ENCODE assay signal across 10 mouse cellular contexts in genomic region chr6:148467170-148467921, GRCm38 (mm10). TPM values are rescaled to one million over a fixed set of nuclear protein-coding genes. Genes with fewer than 3 reads are reported as not detected.
A peak's percentile ranks its signal among the peaks of the same experiment; 100 is the strongest.
DNase-seq lines count a peak whose midpoint lies in the region; ATAC-seq and TF ChIP-seq lines count a peak whose summit lies in the region.
"Had no signal": no experiment of that assay in that cellular context is flagged by ENCODE, and none has a peak within 500 bp of the region (broad histone marks: within the 10 kb centered on the region; RNA-seq: fewer than 3 reads in every experiment).

No protein-coding gene starts in this region.

- WGBS in midbrain, embryonic 13.5 days = 57% methylated on average over 3 of the region's 3 CpGs
- whole genome bisulfite sequencing in midbrain, embryonic 16.5 days = 38% methylated on average over 2 of the region's 3 CpGs
- WGBS in forebrain, embryonic 12.5 days = 46% methylated on average over 3 of the region's 3 CpGs

- H3K4me2 ChIP-seq in midbrain, embryonic 13.5 days (replicated peaks) = no peak overlapping the region
- H3K4me2 ChIP-seq in midbrain, embryonic 16.5 days (ENCODE audit: low read length) = no peak overlapping the region
- no peak overlapping the region for H3K4me2 ChIP-seq in forebrain, embryonic 12.5 days

- no peaks in the 10 kb centered on the region for H3K27me3 ChIP-seq in midbrain, embryonic 13.5 days
- no peaks in the 10 kb centered on the region for H3K27me3 ChIP-seq in midbrain, embryonic 16.5 days (ENCODE audit: control insufficient read depth, insufficient read depth, low read depth, low read length)
- no peaks in the 10 kb centered on the region for H3K27me3 ChIP-seq in forebrain, embryonic 12.5 days

- no peak overlapping the region for H3K9ac ChIP-seq in midbrain, embryonic 13.5 days (replicated peaks)
- no peak overlapping the region for H3K9ac ChIP-seq in midbrain, embryonic 16.5 days (ENCODE audit: low read depth, low read length)
- H3K9ac ChIP-seq in forebrain, embryonic 12.5 days = no peak overlapping the region

- DNase-seq in adrenal gland, postnatal 14 days = peak; percentile 5
- DNase-seq in adrenal gland, postnatal 4 days (ENCODE audit: low spot score in 2 of 2) = no peak
- peak; percentile 10 for DNase-seq in kidney, adult 9 months
- no peak for DNase-seq in left cerebral cortex, adult 2 months (ENCODE audit: extremely low spot score in 1 of 2, low spot score in 2 of 2)
- DNase-seq: cerebellum, adult 9-10 months; liver had no signal

- H3K4me1 ChIP-seq in midbrain, embryonic 13.5 days (replicated peaks) = no peaks in the 10 kb centered on the region
- no peaks in the 10 kb centered on the region for H3K4me1 ChIP-seq in midbrain, embryonic 16.5 days (ENCODE audit: control insufficient read depth, insufficient read depth, low read length)
- no peaks in the 10 kb centered on the region for H3K4me1 ChIP-seq in forebrain, embryonic 12.5 days

- ATAC-seq in midbrain, embryonic 13.5 days = peak; percentile 71; the same call in 1 of the 2 replicates
- no peak for ATAC-seq in midbrain, embryonic 16.5 days
- ATAC-seq in cerebellum, adult (ENCODE audit: insufficient number of reproducible peaks, low FRiP score, low TSS enrichment) = no peak
- no peak for ATAC-seq in forebrain, embryonic 12.5 days (ENCODE audit: low FRiP score)

- no peaks in the 10 kb centered on the region for H3K36me3 ChIP-seq in midbrain, embryonic 13.5 days
- no peaks in the 10 kb centered on the region for H3K36me3 ChIP-seq in midbrain, embryonic 16.5 days (ENCODE audit: control insufficient read depth, insufficient read depth, low read length)
- H3K36me3 ChIP-seq in forebrain, embryonic 12.5 days (replicated peaks) = no peaks in the 10 kb centered on the region

- no peak overlapping the region for H3K4me3 ChIP-seq in midbrain, embryonic 13.5 days (replicated peaks)
- no peak overlapping the region for H3K4me3 ChIP-seq in midbrain, embryonic 16.5 days (ENCODE audit: low read depth, low read length)
- H3K4me3 ChIP-seq in forebrain, embryonic 12.5 days (replicated peaks) = no peak overlapping the region
- H3K4me3 ChIP-seq in left cerebral cortex, adult 2 months = no peak overlapping the region

- H3K9me3 ChIP-seq in midbrain, embryonic 13.5 days = no peaks in the 10 kb centered on the region
- no peaks in the 10 kb centered on the region for H3K9me3 ChIP-seq in midbrain, embryonic 16.5 days (replicated peaks; ENCODE audit: control insufficient read depth, low read length, poor library complexity, severe bottlenecking)
- H3K9me3 ChIP-seq in forebrain, embryonic 12.5 days = no peaks in the 10 kb centered on the region

- no peak for TF ChIP-seq CTCF in left cerebral cortex, adult 2 months (IDR thresholded peaks at IDR 0.05)

- no peak overlapping the region for H3K27ac ChIP-seq in midbrain, embryonic 13.5 days
- H3K27ac ChIP-seq in midbrain, embryonic 16.5 days (ENCODE audit: low read length) = no peak overlapping the region
- no peak overlapping the region for H3K27ac ChIP-seq in forebrain, embryonic 12.5 days
- H3K27ac ChIP-seq in left cerebral cortex, adult 2 months = no peak overlapping the region

- intact Hi-C loops in left cerebral cortex, adult 2 months (cut with DNase I) = no loop called here

RNA-seq across cellular contexts. Expression of gene Tmtc1, which starts 23.2 kb away (rescaled TPM):
- 10.7 and 13.2 TPM in 2 replicates for total RNA-seq in adrenal gland, postnatal 14 days (2021)
- total RNA-seq in adrenal gland, postnatal 4 days (2021) = 10 to 100 TPM; 10.2 to 12.4 TPM
- 1.3 and 2.9 TPM in 2 replicates for polyA plus RNA-seq in midbrain, embryonic 13.5 days (2015; fragmentation: Nextera tagmentation; extraction: Ambion mirVana)
- 2.6 and 2.9 TPM in 2 replicates for polyA plus RNA-seq in midbrain, embryonic 16.5 days (2015; fragmentation: Nextera tagmentation; extraction: Ambion mirVana)
- 1.00 and 1.7 TPM in 2 replicates for polyA plus RNA-seq in forebrain, embryonic 12.5 days (2016; fragmentation: Nextera tagmentation; extraction: Ambion mirVana)
- total RNA-seq in left cerebral cortex, adult 2 months (2021) = 10 to 100 TPM; 58.7 to 60.1 TPM

Comparison
In these comparisons a context has a peak if more than half of its experiments do, and no peak if none do; other contexts are left out.
1. DNase-seq: peak in adrenal gland, postnatal 14 days (single experiment) and kidney, adult 9 months (single experiment); none in adrenal gland, postnatal 4 days (0 of 2) and left cerebral cortex, adult 2 months (0 of 2).